Mouse (Mus musculus) left cerebral cortex, adult 8-10 months (tissue): Measurements from ENCODE around the gene Pard6b. TPM values are rescaled to one million over a fixed set of nuclear protein-coding genes. Genes with fewer than 3 reads are reported as not detected.

Experiments used
- DNase-seq, 2 experiments: peaks; one replicate each; pipeline ENCODE4 v3.0.0; 2022; ENCODE audit warnings: low spot score in 2 of 2
- microRNA-seq, 2 experiments: library from miRNA; unstranded; fragments of <30 nt; microRNA quantifications; one replicate each; pipeline ENCODE4 v1.2.0; 2022
- total RNA-seq, 4 experiments: library from RNA; stranded (reverse); gene quantifications; 2 replicates each; pipeline ENCODE4 v1.2.4; 2022

Pard6b gene
- total RNA-seq, 4 experiments from 2014 or later = 4.7 to 6.5 (median 5.8) TPM

- no peak for DNase-seq
Observed at GRCm38 (mm10) chr2:168127767-168128166, 47.0 kb downstream of the Pard6b start.

GRCm38 (mm10) chr2:168128211-168128859 lies 47.5 kb downstream of the Pard6b start:
- peak; percentile 74 to 80 for DNase-seq

GRCm38 (mm10) chr2:168130046-168130445 lies 49.2 kb downstream of the Pard6b start:
- no peak for DNase-seq

GRCm38 (mm10) chr2:168137161-168137560 lies 56.4 kb downstream of the Pard6b start:
- DNase-seq = no peak

- no peak for DNase-seq
Observed at GRCm38 (mm10) chr2:168143794-168144193, 63.0 kb downstream of the Pard6b start.

GRCm38 (mm10) chr2:168145437-168145836 lies 64.6 kb downstream of the Pard6b start:
- DNase-seq = no peak

- no peak for DNase-seq
Observed at GRCm38 (mm10) chr2:168147722-168148432, 67.1 kb downstream of the Pard6b start.

GRCm38 (mm10) chr2:168149241-168149640 lies 68.4 kb downstream of the Pard6b start:
- DNase-seq = no peak

Small RNA genes lying within 50 kb of the gene (microRNA-seq; reads per million reads assigned to microRNA genes)
- gene Gm24327 = 0 reads per million in 2 experiments

Other genes starting within 250 kb of the Pard6b start
- gene Ptpn1, start 148.9 kb upstream of the Pard6b start, total RNA-seq = 10 to 100 TPM; 40.0 to 54.9 (median 50.1) TPM
- 1 to 10 TPM in 1 of 4 experiments, under 1 TPM in 3; 0.37 to 1.0 (median 0.65) TPM for gene Ripor3, start 70.4 kb upstream of the Pard6b start, total RNA-seq
- gene Adnp, start 126.1 kb downstream of the Pard6b start, total RNA-seq = 10 to 100 TPM; 65.9 to 78.9 (median 72.1) TPM
- gene Gm20716, start 149.4 kb downstream of the Pard6b start, total RNA-seq = 10 to 100 TPM; 33.4 to 47.7 (median 40.3) TPM
- 10 to 100 TPM; 44.0 to 64.1 (median 57.8) TPM for gene Dpm1, start 149.6 kb downstream of the Pard6b start, total RNA-seq
- gene Mocs3, start 149.6 kb downstream of the Pard6b start, total RNA-seq = 10 to 100 TPM; 16.9 to 19.6 (median 19.2) TPM
- 10 to 100 TPM; 20.9 to 27.9 (median 26.2) TPM for gene Kcng1, start 200.7 kb downstream of the Pard6b start, total RNA-seq